Mouse (Mus musculus): Measurements from ENCODE around the gene Olfr1316. TPM values are rescaled to one million over a fixed set of nuclear protein-coding genes. Genes with fewer than 3 reads are reported as not detected.

The Olfr1316 gene
- polyA plus RNA-seq (2014; fragmentation: Nextera tagmentation; extraction: Ambion mirVana), result not detected in 2 replicates

- Histone ChIP-seq H3K4me3 (replicated peaks; ENCODE audit: low read depth, low read length) (no peak within 1 kb of the TSS), H3K9me3 (ENCODE audit: control insufficient read depth, low read length) (no peaks in the 10 kb centered on the region), H3K9ac (replicated peaks; ENCODE audit: low read length) (no peak within 1 kb of the TSS), H3K27ac (replicated peaks; ENCODE audit: low read depth, low read length) (no peak within 1 kb of the TSS), H3K4me2 (ENCODE audit: low read length) (no peak within 1 kb of the TSS), H3K36me3 (ENCODE audit: control insufficient read depth, insufficient read depth, low read length) (no peaks in the 10 kb centered on the region), H3K4me1 (ENCODE audit: control insufficient read depth, insufficient read depth, low read length) (no peaks in the 10 kb centered on the region), H3K27me3 (ENCODE audit: control insufficient read depth, insufficient read depth, low read length) (no peaks in the 10 kb centered on the region)
- DNase-seq, result no peak
- ATAC-seq (ENCODE audit: low FRiP score, low TSS enrichment), result no peak
- WGBS, result 96% methylated on average over 2 of the region's 2 CpGs
Measured at GRCm38 (mm10) chr2:112134877-112135276, at the start of gene Olfr1316. Gene Olfr1316 (minus strand): TSS chr2:112134977.

- no peak within 1 kb of the TSS for H3K9ac ChIP-seq (replicated peaks; ENCODE audit: low read length)
- no peak for ATAC-seq (ENCODE audit: low FRiP score, low TSS enrichment)
- no peaks in the 10 kb centered on the region for H3K4me1 ChIP-seq (ENCODE audit: control insufficient read depth, insufficient read depth, low read length)
- H3K36me3 ChIP-seq (ENCODE audit: control insufficient read depth, insufficient read depth, low read length), result no peaks in the 10 kb centered on the region
- no peaks in the 10 kb centered on the region for H3K27me3 ChIP-seq (ENCODE audit: control insufficient read depth, insufficient read depth, low read length)
- no peaks in the 10 kb centered on the region for H3K9me3 ChIP-seq (ENCODE audit: control insufficient read depth, low read length)
- no peak within 1 kb of the TSS for H3K4me3 ChIP-seq (replicated peaks; ENCODE audit: low read depth, low read length)
- no peak within 1 kb of the TSS for H3K27ac ChIP-seq (replicated peaks; ENCODE audit: low read depth, low read length)
- no peak for DNase-seq
- H3K4me2 ChIP-seq (ENCODE audit: low read length), result no peak within 1 kb of the TSS
Measured at GRCm38 (mm10) chr2:112153898-112154297, 19.1 kb upstream of the Olfr1316 start, which contains the start of gene Olfr1318. Gene Olfr1318 (plus strand): TSS chr2:112154198.

GRCm38 (mm10) chr2:112140029-112140428 is 5.3 kb upstream of the Olfr1316 start, which contains the start of gene Olfr1317:
Gene Olfr1317 (plus strand): TSS chr2:112140329.
- ATAC-seq (ENCODE audit: low FRiP score, low TSS enrichment) (no peak), DNase-seq (no peak)
- H3K4me3 ChIP-seq (replicated peaks; ENCODE audit: low read depth, low read length), result no peak within 1 kb of the TSS
- WGBS, result 87% methylated on average over 2 of the region's 2 CpGs
- H3K4me2 ChIP-seq (ENCODE audit: low read length), result no peak within 1 kb of the TSS
- no peaks in the 10 kb centered on the region for H3K36me3 ChIP-seq (ENCODE audit: control insufficient read depth, insufficient read depth, low read length)
- no peak within 1 kb of the TSS for H3K9ac ChIP-seq (replicated peaks; ENCODE audit: low read length)
- no peaks in the 10 kb centered on the region for H3K27me3 ChIP-seq (ENCODE audit: control insufficient read depth, insufficient read depth, low read length)
- H3K4me1 ChIP-seq (ENCODE audit: control insufficient read depth, insufficient read depth, low read length), result no peaks in the 10 kb centered on the region
- no peaks in the 10 kb centered on the region for H3K9me3 ChIP-seq (ENCODE audit: control insufficient read depth, low read length)
- no peak within 1 kb of the TSS for H3K27ac ChIP-seq (replicated peaks; ENCODE audit: low read depth, low read length)

- DNase-seq, result no peak
- Histone ChIP-seq H3K9ac (replicated peaks; ENCODE audit: low read length) (no peak within 1 kb of the TSS), H3K36me3 (ENCODE audit: control insufficient read depth, insufficient read depth, low read length) (no peaks in the 10 kb centered on the region), H3K4me1 (ENCODE audit: control insufficient read depth, insufficient read depth, low read length) (no peaks in the 10 kb centered on the region), H3K9me3 (ENCODE audit: control insufficient read depth, low read length) (no peaks in the 10 kb centered on the region), H3K27me3 (ENCODE audit: control insufficient read depth, insufficient read depth, low read length) (no peaks in the 10 kb centered on the region), H3K27ac (replicated peaks; ENCODE audit: low read depth, low read length) (no peak within 1 kb of the TSS), H3K4me2 (ENCODE audit: low read length) (no peak within 1 kb of the TSS), H3K4me3 (replicated peaks; ENCODE audit: low read depth, low read length) (no peak within 1 kb of the TSS)
- 83% methylated on average over 1 of the region's 1 CpGs for WGBS
- ATAC-seq (ENCODE audit: low FRiP score, low TSS enrichment), result no peak
Measured at GRCm38 (mm10) chr2:112115340-112115739, 19.4 kb downstream of the Olfr1316 start, which contains the start of gene Olfr1315-ps1. Gene Olfr1315-ps1 (minus strand): TSS chr2:112115440.

GRCm38 (mm10) chr2:112096681-112097080 is 38.1 kb downstream of the Olfr1316 start, which contains the start of gene Olfr1314:
Gene Olfr1314 (minus strand): TSS chr2:112096781.
- ATAC-seq (ENCODE audit: low FRiP score, low TSS enrichment), result no peak

GRCm38 (mm10) chr2:112077743-112078142 is 57.0 kb downstream of the Olfr1316 start, which contains the start of gene Olfr1313:
Gene Olfr1313 (minus strand): TSS chr2:112077843.
- no peaks in the 10 kb centered on the region for H3K27me3 ChIP-seq (ENCODE audit: control insufficient read depth, insufficient read depth, low read length)
- no peak within 1 kb of the TSS for H3K4me2 ChIP-seq (ENCODE audit: low read length)
- ATAC-seq (ENCODE audit: low FRiP score, low TSS enrichment), result no peak

More at GRCm38 (mm10) chr2:112096681-112097080, 38.1 kb downstream of the Olfr1316 start, which contains the start of gene Olfr1314:
- no peak within 1 kb of the TSS for H3K9ac ChIP-seq (replicated peaks; ENCODE audit: low read length)
- H3K9me3 ChIP-seq (ENCODE audit: control insufficient read depth, low read length), result no peaks in the 10 kb centered on the region
- H3K36me3 ChIP-seq (ENCODE audit: control insufficient read depth, insufficient read depth, low read length), result no peaks in the 10 kb centered on the region
- H3K4me3 ChIP-seq (replicated peaks; ENCODE audit: low read depth, low read length), result no peak within 1 kb of the TSS
- H3K4me2 ChIP-seq (ENCODE audit: low read length), result no peak within 1 kb of the TSS
- H3K27ac ChIP-seq (replicated peaks; ENCODE audit: low read depth, low read length), result no peak within 1 kb of the TSS
- no peak for DNase-seq
- no peaks in the 10 kb centered on the region for H3K27me3 ChIP-seq (ENCODE audit: control insufficient read depth, insufficient read depth, low read length)
- no peaks in the 10 kb centered on the region for H3K4me1 ChIP-seq (ENCODE audit: control insufficient read depth, insufficient read depth, low read length)

More at GRCm38 (mm10) chr2:112077743-112078142, 57.0 kb downstream of the Olfr1316 start, which contains the start of gene Olfr1313:
- Histone ChIP-seq H3K27ac (replicated peaks; ENCODE audit: low read depth, low read length) (no peak within 1 kb of the TSS), H3K4me1 (ENCODE audit: control insufficient read depth, insufficient read depth, low read length) (no peaks in the 10 kb centered on the region), H3K4me3 (replicated peaks; ENCODE audit: low read depth, low read length) (no peak within 1 kb of the TSS), H3K36me3 (ENCODE audit: control insufficient read depth, insufficient read depth, low read length) (no peaks in the 10 kb centered on the region), H3K9me3 (ENCODE audit: control insufficient read depth, low read length) (no peaks in the 10 kb centered on the region), H3K9ac (replicated peaks; ENCODE audit: low read length) (no peak within 1 kb of the TSS)
- no peak for DNase-seq

Other genes starting within 250 kb of the Olfr1316 start
- not detected in 2 replicates for gene Olfr1306, start 218.7 kb downstream of the Olfr1316 start, polyA plus RNA-seq (2014; fragmentation: Nextera tagmentation; extraction: Ambion mirVana)
- gene Olfr1307, start 185.5 kb downstream of the Olfr1316 start, polyA plus RNA-seq (2014; fragmentation: Nextera tagmentation; extraction: Ambion mirVana), result 0.01 TPM in 1 of 2 replicates, not detected in the other
- not detected in 2 replicates for gene Olfr1308, start 170.0 kb downstream of the Olfr1316 start, polyA plus RNA-seq (2014; fragmentation: Nextera tagmentation; extraction: Ambion mirVana)
- gene Olfr1309, start 144.7 kb downstream of the Olfr1316 start, polyA plus RNA-seq (2014; fragmentation: Nextera tagmentation; extraction: Ambion mirVana), result not detected in 2 replicates
- 0.22 TPM in 1 of 2 replicates, not detected in the other for gene Olfr1310, start 122.3 kb downstream of the Olfr1316 start, polyA plus RNA-seq (2014; fragmentation: Nextera tagmentation; extraction: Ambion mirVana)
- gene Olfr1311, start 110.6 kb downstream of the Olfr1316 start, polyA plus RNA-seq (2014; fragmentation: Nextera tagmentation; extraction: Ambion mirVana), result not detected in 2 replicates
- gene Olfr1312, start 84.7 kb downstream of the Olfr1316 start, polyA plus RNA-seq (2014; fragmentation: Nextera tagmentation; extraction: Ambion mirVana), result not detected in 2 replicates
- not detected in 2 replicates for gene Olfr1313, start 57.1 kb downstream of the Olfr1316 start, polyA plus RNA-seq (2014; fragmentation: Nextera tagmentation; extraction: Ambion mirVana)
- gene Olfr1314, start 38.2 kb downstream of the Olfr1316 start, polyA plus RNA-seq (2014; fragmentation: Nextera tagmentation; extraction: Ambion mirVana), result not detected in 2 replicates
- gene Olfr1315-ps1, start 19.5 kb downstream of the Olfr1316 start, polyA plus RNA-seq (2014; fragmentation: Nextera tagmentation; extraction: Ambion mirVana), result not detected in 2 replicates
- not detected in 2 replicates for gene Olfr1317, start 5.4 kb upstream of the Olfr1316 start, polyA plus RNA-seq (2014; fragmentation: Nextera tagmentation; extraction: Ambion mirVana)
- not detected in 2 replicates for gene Olfr1318, start 19.2 kb upstream of the Olfr1316 start, polyA plus RNA-seq (2014; fragmentation: Nextera tagmentation; extraction: Ambion mirVana)
- 13.9 and 18.7 TPM in 2 replicates for gene Lpcat4, start 104.5 kb upstream of the Olfr1316 start, polyA plus RNA-seq (2014; fragmentation: Nextera tagmentation; extraction: Ambion mirVana)
- gene Nutm1, start 124.3 kb upstream of the Olfr1316 start, polyA plus RNA-seq (2014; fragmentation: Nextera tagmentation; extraction: Ambion mirVana), result 0.05 TPM in 1 of 2 replicates, not detected in the other
- 136 and 182 TPM in 2 replicates for gene Nop10, start 126.9 kb upstream of the Olfr1316 start, polyA plus RNA-seq (2014; fragmentation: Nextera tagmentation; extraction: Ambion mirVana)
- 18.6 and 25.9 TPM in 2 replicates for gene Slc12a6, start 130.8 kb upstream of the Olfr1316 start, polyA plus RNA-seq (2014; fragmentation: Nextera tagmentation; extraction: Ambion mirVana)
- not detected in 2 replicates for gene Gm21985, start 131.3 kb upstream of the Olfr1316 start, polyA plus RNA-seq (2014; fragmentation: Nextera tagmentation; extraction: Ambion mirVana)
- gene Emc4, start 233.1 kb upstream of the Olfr1316 start, polyA plus RNA-seq (2014; fragmentation: Nextera tagmentation; extraction: Ambion mirVana), result 147 and 187 TPM in 2 replicates
- 33.3 and 39.0 TPM in 2 replicates for gene Katnbl1, start 244.2 kb upstream of the Olfr1316 start, polyA plus RNA-seq (2014; fragmentation: Nextera tagmentation; extraction: Ambion mirVana)

Data from midbrain, embryonic 14.5 days (tissue).